Mouse (Mus musculus): ENCODE measurements around the gene Slc7a11. TPM values are rescaled to one million over a fixed set of nuclear protein-coding genes. Genes with fewer than 3 reads are reported as not detected.
A peak's percentile ranks its signal among the peaks of the same experiment; 100 is the strongest.

Slc7a11 gene
- polyA plus RNA-seq, 1 experiment from 2014 or later, result 3.1 TPM

- no peaks in the 10 kb centered on the region for H3K9me3 ChIP-seq
- no peak overlapping the region for H3K27ac ChIP-seq (replicated peaks)
- no peaks in the 10 kb centered on the region for H3K27me3 ChIP-seq
- no peaks in the 10 kb centered on the region for H3K36me3 ChIP-seq
- ATAC-seq (ENCODE audit: low FRiP score, low read depth), result no peak
- H3K4me3 ChIP-seq, result no peak overlapping the region
- H3K9ac ChIP-seq, result no peak overlapping the region
- WGBS, result 46% methylated on average over 4 of the region's 4 CpGs
- no peak overlapping the region for H3K4me2 ChIP-seq
- no peaks in the 10 kb centered on the region for H3K4me1 ChIP-seq (replicated peaks)
Observed at GRCm38 (mm10) chr3:49928509-49929263, 514.7 kb downstream of the Slc7a11 start.

GRCm38 (mm10) chr3:49913929-49914328, 529.5 kb downstream of the Slc7a11 start:
- Histone ChIP-seq H3K4me2 (no peak overlapping the region), H3K9ac (no peak overlapping the region), H3K4me1 (replicated peaks) (no peaks in the 10 kb centered on the region; the same call in 1 of the 2 replicates), H3K27ac (replicated peaks) (no peak overlapping the region), H3K9me3 (no peaks in the 10 kb centered on the region), H3K36me3 (no peaks in the 10 kb centered on the region), H3K27me3 (no peaks in the 10 kb centered on the region), H3K4me3 (no peak overlapping the region)
- WGBS, result 62% methylated on average over 2 of the region's 2 CpGs
- ATAC-seq (ENCODE audit: low FRiP score, low read depth), result no peak

- no peak for ATAC-seq (ENCODE audit: low FRiP score, low read depth)
- 27% methylated on average over 1 of the region's 1 CpGs for WGBS
- H3K4me1 ChIP-seq (replicated peaks), result no peaks in the 10 kb centered on the region; the same call in 1 of the 2 replicates
- no peak overlapping the region for H3K9ac ChIP-seq
- H3K9me3 ChIP-seq, result no peaks in the 10 kb centered on the region
- H3K4me3 ChIP-seq, result no peak overlapping the region
- H3K27ac ChIP-seq (replicated peaks), result no peak overlapping the region
- H3K4me2 ChIP-seq, result no peak overlapping the region
- no peaks in the 10 kb centered on the region for H3K36me3 ChIP-seq
- no peaks in the 10 kb centered on the region for H3K27me3 ChIP-seq
Observed at GRCm38 (mm10) chr3:49910922-49911321, 532.5 kb downstream of the Slc7a11 start.

GRCm38 (mm10) chr3:49908426-49909341, 534.7 kb downstream of the Slc7a11 start:
- Histone ChIP-seq H3K9ac (no peak overlapping the region), H3K4me2 (no peak overlapping the region)

GRCm38 (mm10) chr3:49893945-49894344, 549.5 kb downstream of the Slc7a11 start:
- no peak overlapping the region for H3K4me3 ChIP-seq
- no peaks in the 10 kb centered on the region for H3K36me3 ChIP-seq
- no peaks in the 10 kb centered on the region for H3K9me3 ChIP-seq
- no peaks in the 10 kb centered on the region for H3K4me1 ChIP-seq (replicated peaks)
- no peak overlapping the region for H3K4me2 ChIP-seq
- no peak for ATAC-seq (ENCODE audit: low FRiP score, low read depth)
- H3K9ac ChIP-seq, result no peak overlapping the region
- no peak overlapping the region for H3K27ac ChIP-seq (replicated peaks)
- H3K27me3 ChIP-seq, result no peaks in the 10 kb centered on the region

More at GRCm38 (mm10) chr3:49908426-49909341, 534.7 kb downstream of the Slc7a11 start:
- H3K4me1 ChIP-seq (replicated peaks), result no peaks in the 10 kb centered on the region; the same call in 1 of the 2 replicates
- no peaks in the 10 kb centered on the region for H3K27me3 ChIP-seq
- no peak for ATAC-seq (ENCODE audit: low FRiP score, low read depth)
- H3K4me3 ChIP-seq, result no peak overlapping the region
- no peaks in the 10 kb centered on the region for H3K9me3 ChIP-seq
- 37% methylated on average over 12 of the region's 12 CpGs for WGBS
- no peaks in the 10 kb centered on the region for H3K36me3 ChIP-seq
- H3K27ac ChIP-seq (replicated peaks), result 0 out of 2 replicates have a peak overlapping the region, but pooled peaks have one; percentile 1

- WGBS, result 45% methylated on average over 2 of the region's 2 CpGs
- no peaks in the 10 kb centered on the region for H3K27me3 ChIP-seq
- H3K4me1 ChIP-seq (replicated peaks), result no peaks in the 10 kb centered on the region
- no peaks in the 10 kb centered on the region for H3K9me3 ChIP-seq
- no peak overlapping the region for H3K27ac ChIP-seq (replicated peaks)
- no peak overlapping the region for H3K4me2 ChIP-seq
- ATAC-seq (ENCODE audit: low FRiP score, low read depth), result no peak
- no peak overlapping the region for H3K4me3 ChIP-seq
- no peak overlapping the region for H3K9ac ChIP-seq
- H3K36me3 ChIP-seq, result no peaks in the 10 kb centered on the region
Observed at GRCm38 (mm10) chr3:49887359-49887758, 556.1 kb downstream of the Slc7a11 start.

- Histone ChIP-seq H3K27ac (replicated peaks) (0 out of 2 replicates have a peak overlapping the region, but pooled peaks have one; percentile 8), H3K36me3 (no peaks in the 10 kb centered on the region), H3K4me3 (no peak overlapping the region), H3K9me3 (no peaks in the 10 kb centered on the region), H3K4me2 (no peak overlapping the region), H3K4me1 (replicated peaks) (no peaks in the 10 kb centered on the region), H3K9ac (no peak overlapping the region), H3K27me3 (no peaks in the 10 kb centered on the region)
- WGBS, result 14% methylated on average over 8 of the region's 8 CpGs
- peak; percentile 71; the same call in 1 of the 2 replicates for ATAC-seq (ENCODE audit: low FRiP score, low read depth)
Observed at GRCm38 (mm10) chr3:49886220-49886945, 557.0 kb downstream of the Slc7a11 start.

- Histone ChIP-seq H3K4me2 (no peak overlapping the region), H3K36me3 (no peaks in the 10 kb centered on the region), H3K9me3 (no peaks in the 10 kb centered on the region), H3K27ac (replicated peaks) (no peak overlapping the region), H3K4me3 (no peak overlapping the region), H3K9ac (no peak overlapping the region), H3K27me3 (no peaks in the 10 kb centered on the region), H3K4me1 (replicated peaks) (no peaks in the 10 kb centered on the region)
- no peak for ATAC-seq (ENCODE audit: low FRiP score, low read depth)
Observed at GRCm38 (mm10) chr3:49880496-49880895, 562.9 kb downstream of the Slc7a11 start.

GRCm38 (mm10) chr3:49870786-49871185, 572.6 kb downstream of the Slc7a11 start:
- Histone ChIP-seq H3K9me3 (no peaks in the 10 kb centered on the region), H3K4me1 (replicated peaks) (peaks cover 26% of the 10 kb centered on the region), H3K27ac (replicated peaks) (no peak overlapping the region), H3K27me3 (no peaks in the 10 kb centered on the region), H3K36me3 (no peaks in the 10 kb centered on the region), H3K9ac (no peak overlapping the region), H3K4me2 (no peak overlapping the region), H3K4me3 (no peak overlapping the region)
- 75% methylated on average over 3 of the region's 3 CpGs for WGBS
- ATAC-seq (ENCODE audit: low FRiP score, low read depth), result no peak

GRCm38 (mm10) chr3:49867951-49868584, 575.3 kb downstream of the Slc7a11 start:
- WGBS, result 10% methylated on average over 4 of the region's 4 CpGs

More at GRCm38 (mm10) chr3:49867951-49868584, 575.3 kb downstream of the Slc7a11 start:
- peak overlapping the region; percentile 2; the same call in 1 of the 2 replicates for H3K27ac ChIP-seq (replicated peaks)
- no peak overlapping the region for H3K4me3 ChIP-seq
- H3K27me3 ChIP-seq, result no peaks in the 10 kb centered on the region
- peaks cover 23% of the 10 kb centered on the region for H3K4me1 ChIP-seq (replicated peaks)
- H3K4me2 ChIP-seq, result peak overlapping the region; percentile 14; the same call in 1 of the 2 replicates
- H3K9me3 ChIP-seq, result no peaks in the 10 kb centered on the region
- H3K36me3 ChIP-seq, result no peaks in the 10 kb centered on the region
- no peak overlapping the region for H3K9ac ChIP-seq
- ATAC-seq (ENCODE audit: low FRiP score, low read depth), result peak; percentile 47; the same call in 1 of the 2 replicates
